Mouse (Mus musculus): Measurements from ENCODE around the gene Pard3b. TPM values are rescaled to one million over a fixed set of nuclear protein-coding genes. Genes with fewer than 3 reads are reported as not detected.

Gene Pard3b
- polyA plus RNA-seq, 1 experiment: not detected

GRCm38 (mm10) chr1:62071139-62071538 lies 432.5 kb downstream of the Pard3b start:
- 81% methylated on average over 7 of the region's 7 CpGs for WGBS
- H3K4me3 ChIP-seq (ENCODE audit: insufficient read depth, low read depth, low read length): no peak overlapping the region
- H3K27ac ChIP-seq (ENCODE audit: insufficient read depth, low read depth, low read length): no peak overlapping the region
- H3K4me1 ChIP-seq (ENCODE audit: control insufficient read depth, insufficient read depth, low read length): no peaks in the 10 kb centered on the region
- TF ChIP-seq POLR2A (IDR thresholded peaks at IDR 0.05; ENCODE audit: insufficient read depth, low read depth, low read length) (no peak), CTCF (IDR thresholded peaks at IDR 0.05; ENCODE audit: insufficient read depth, low read depth, low read length) (no peak)

DNA sequence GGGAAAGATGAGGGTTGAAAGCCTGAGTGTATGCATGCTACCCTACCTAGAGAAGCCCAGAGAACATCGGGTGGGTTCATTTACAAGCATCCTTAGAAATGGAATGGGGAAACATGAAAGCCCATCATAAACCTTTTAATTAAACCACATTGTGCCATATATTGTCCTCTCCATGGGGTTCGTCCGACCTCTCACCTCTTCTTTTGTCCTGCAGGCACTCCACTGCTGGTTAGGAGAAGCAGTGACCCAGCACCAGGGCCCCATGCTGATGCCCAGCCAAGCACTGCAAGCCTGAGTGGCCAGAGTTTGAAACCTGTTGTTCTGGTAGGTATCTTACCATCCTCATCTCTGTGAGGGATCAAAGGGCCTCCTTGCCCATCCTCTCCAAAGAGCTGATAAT lies 437.5 kb downstream of the Pard3b start:
- no peak overlapping the region for H3K4me3 ChIP-seq (ENCODE audit: insufficient read depth, low read depth, low read length)
- no peak for TF ChIP-seq POLR2A (IDR thresholded peaks at IDR 0.05; ENCODE audit: insufficient read depth, low read depth, low read length)
- no peak for TF ChIP-seq CTCF (IDR thresholded peaks at IDR 0.05; ENCODE audit: insufficient read depth, low read depth, low read length)
- H3K4me1 ChIP-seq (ENCODE audit: control insufficient read depth, insufficient read depth, low read length): no peaks in the 10 kb centered on the region
- no peak overlapping the region for H3K27ac ChIP-seq (ENCODE audit: insufficient read depth, low read depth, low read length)
- WGBS: 77% methylated on average over 3 of the region's 3 CpGs

DNA sequence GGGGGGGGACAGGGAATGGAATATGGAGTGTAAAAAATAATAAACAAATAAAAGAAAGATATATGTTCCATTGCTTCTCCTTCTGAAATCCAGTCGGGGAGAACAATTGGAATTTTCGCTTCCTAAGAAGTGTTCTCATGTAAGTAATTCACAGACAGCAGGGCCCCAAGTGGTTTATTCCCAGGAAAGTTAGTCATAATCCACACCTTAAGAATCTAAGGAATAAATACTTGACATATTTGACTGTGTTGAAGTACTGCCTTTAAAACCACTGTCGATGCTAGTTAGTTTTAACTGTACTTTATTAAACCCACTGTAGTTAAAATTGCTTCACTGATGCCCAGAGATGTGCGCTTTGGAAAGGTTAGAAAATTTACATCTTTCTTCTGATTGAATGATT lies 442.5 kb downstream of the Pard3b start:
- TF ChIP-seq CTCF (IDR thresholded peaks at IDR 0.05; ENCODE audit: insufficient read depth, low read depth, low read length) (no peak), POLR2A (IDR thresholded peaks at IDR 0.05; ENCODE audit: insufficient read depth, low read depth, low read length) (no peak)
- Histone ChIP-seq H3K4me1 (ENCODE audit: control insufficient read depth, insufficient read depth, low read length) (no peaks in the 10 kb centered on the region), H3K4me3 (ENCODE audit: insufficient read depth, low read depth, low read length) (no peak overlapping the region), H3K27ac (ENCODE audit: insufficient read depth, low read depth, low read length) (no peak overlapping the region)
- WGBS: 99% methylated on average over 4 of the region's 4 CpGs

DNA sequence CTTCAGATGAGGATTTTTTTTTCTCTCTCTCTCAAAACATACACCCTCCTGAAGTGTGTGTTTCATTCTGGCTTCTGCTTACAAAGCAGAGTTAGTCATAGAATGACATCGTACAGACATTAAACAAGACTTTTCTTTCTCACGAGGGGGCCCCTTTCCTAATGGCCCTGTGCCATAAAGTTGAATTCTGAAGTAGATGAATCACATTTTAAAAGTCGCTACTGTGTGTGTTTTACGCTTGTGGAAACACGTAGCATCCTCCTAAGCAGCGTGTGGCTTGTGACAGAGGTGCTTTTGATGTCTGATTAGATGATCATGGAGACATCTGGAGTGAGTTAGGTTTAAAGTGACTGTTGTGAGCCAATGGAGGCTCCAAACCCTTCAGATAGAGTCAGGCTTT lies 447.4 kb downstream of the Pard3b start:
- 74% methylated on average over 6 of the region's 6 CpGs for WGBS
- Histone ChIP-seq H3K4me1 (ENCODE audit: control insufficient read depth, insufficient read depth, low read length) (no peaks in the 10 kb centered on the region), H3K27ac (ENCODE audit: insufficient read depth, low read depth, low read length) (no peak overlapping the region), H3K4me3 (ENCODE audit: insufficient read depth, low read depth, low read length) (no peak overlapping the region)
- TF ChIP-seq POLR2A (IDR thresholded peaks at IDR 0.05; ENCODE audit: insufficient read depth, low read depth, low read length): no peak
- TF ChIP-seq CTCF (IDR thresholded peaks at IDR 0.05; ENCODE audit: insufficient read depth, low read depth, low read length): no peak

DNA sequence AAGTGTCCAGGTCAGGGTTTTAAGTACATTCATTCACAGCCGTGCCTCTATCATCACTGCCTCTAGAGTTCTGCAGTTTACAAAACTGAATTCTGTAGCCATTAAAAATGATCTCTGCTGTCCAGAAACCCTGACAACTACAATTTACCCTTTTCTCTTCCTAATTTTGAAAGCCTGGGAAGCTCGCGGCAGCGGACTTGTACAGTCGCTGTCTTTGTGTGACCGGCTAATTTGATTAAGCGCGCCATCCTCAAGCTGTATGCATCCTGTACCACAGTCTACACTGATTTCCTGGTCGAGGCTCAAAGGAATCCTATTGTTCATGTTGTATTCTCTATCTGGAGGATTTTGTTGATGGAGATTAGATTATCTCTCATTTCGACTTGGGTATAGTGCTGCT lies 448.8 kb downstream of the Pard3b start:
- Histone ChIP-seq H3K4me1 (ENCODE audit: control insufficient read depth, insufficient read depth, low read length) (no peaks in the 10 kb centered on the region), H3K4me3 (ENCODE audit: insufficient read depth, low read depth, low read length) (no peak overlapping the region), H3K27ac (ENCODE audit: insufficient read depth, low read depth, low read length) (no peak overlapping the region)
- TF ChIP-seq POLR2A (IDR thresholded peaks at IDR 0.05; ENCODE audit: insufficient read depth, low read depth, low read length) (no peak), CTCF (IDR thresholded peaks at IDR 0.05; ENCODE audit: insufficient read depth, low read depth, low read length) (no peak)
- 92% methylated on average over 10 of the region's 10 CpGs for WGBS

- 96% methylated on average over 7 of the region's 7 CpGs for WGBS
- Histone ChIP-seq H3K27ac (ENCODE audit: insufficient read depth, low read depth, low read length) (no peak overlapping the region), H3K4me1 (ENCODE audit: control insufficient read depth, insufficient read depth, low read length) (no peaks in the 10 kb centered on the region), H3K4me3 (ENCODE audit: insufficient read depth, low read depth, low read length) (no peak overlapping the region)
- no peak for TF ChIP-seq POLR2A (IDR thresholded peaks at IDR 0.05; ENCODE audit: insufficient read depth, low read depth, low read length)
- TF ChIP-seq CTCF (IDR thresholded peaks at IDR 0.05; ENCODE audit: insufficient read depth, low read depth, low read length): no peak
Measured at GRCm38 (mm10) chr1:62094885-62095284, 456.3 kb downstream of the Pard3b start.

DNA sequence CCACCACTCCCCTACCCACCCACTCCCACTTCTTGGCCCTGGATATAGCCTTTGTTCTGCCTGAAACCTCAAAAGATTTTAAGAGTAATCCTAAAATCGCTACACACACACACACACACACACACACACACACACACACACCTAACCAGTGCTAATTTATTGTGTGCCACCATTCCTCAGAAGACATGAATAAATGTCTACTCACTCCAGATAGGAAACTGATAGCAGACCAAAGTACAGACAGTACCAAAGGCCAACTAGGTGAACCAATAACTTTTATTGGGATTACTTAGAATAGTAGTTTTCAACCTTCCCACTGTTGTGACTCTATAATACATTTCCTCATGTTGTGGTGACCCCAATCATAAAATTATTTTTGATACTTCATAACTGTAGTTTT lies 483.8 kb downstream of the Pard3b start:
- 100% methylated on average over 1 of the region's 1 CpGs for WGBS
- TF ChIP-seq POLR2A (IDR thresholded peaks at IDR 0.05; ENCODE audit: insufficient read depth, low read depth, low read length) (no peak), CTCF (IDR thresholded peaks at IDR 0.05; ENCODE audit: insufficient read depth, low read depth, low read length) (no peak)

DNA sequence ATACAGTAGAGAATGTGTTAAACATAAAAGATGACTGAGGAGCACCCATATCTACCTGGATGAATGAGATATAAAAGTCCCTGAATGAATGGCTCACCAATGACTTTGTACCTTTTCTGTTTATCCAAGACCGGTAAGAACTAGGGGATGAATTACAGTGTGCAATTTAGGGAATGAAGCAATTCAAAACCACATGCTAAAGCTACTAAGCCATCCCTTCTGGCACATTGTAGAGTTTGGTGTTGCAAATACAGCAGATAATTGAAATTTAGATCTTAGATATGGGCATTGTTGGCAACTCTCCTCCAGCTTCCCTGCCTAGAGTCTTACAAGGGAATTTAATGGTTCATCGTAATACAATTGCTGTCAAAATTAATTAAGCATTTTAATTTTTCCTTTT lies 490.6 kb downstream of the Pard3b start:
- no peak for TF ChIP-seq POLR2A (IDR thresholded peaks at IDR 0.05; ENCODE audit: insufficient read depth, low read depth, low read length)
- TF ChIP-seq CTCF (IDR thresholded peaks at IDR 0.05; ENCODE audit: insufficient read depth, low read depth, low read length): no peak
- Histone ChIP-seq H3K4me1 (ENCODE audit: control insufficient read depth, insufficient read depth, low read length) (no peaks in the 10 kb centered on the region), H3K4me3 (ENCODE audit: insufficient read depth, low read depth, low read length) (no peak overlapping the region), H3K27ac (ENCODE audit: insufficient read depth, low read depth, low read length) (no peak overlapping the region)
- 94% methylated on average over 2 of the region's 2 CpGs for WGBS

More for the DNA sequence above, 483.8 kb downstream of the Pard3b start:
- Histone ChIP-seq H3K27ac (ENCODE audit: insufficient read depth, low read depth, low read length) (no peak overlapping the region), H3K4me3 (ENCODE audit: insufficient read depth, low read depth, low read length) (no peak overlapping the region), H3K4me1 (ENCODE audit: control insufficient read depth, insufficient read depth, low read length) (no peaks in the 10 kb centered on the region)

- TF ChIP-seq CTCF (IDR thresholded peaks at IDR 0.05; ENCODE audit: insufficient read depth, low read depth, low read length) (no peak), POLR2A (IDR thresholded peaks at IDR 0.05; ENCODE audit: insufficient read depth, low read depth, low read length) (no peak)
- Histone ChIP-seq H3K4me3 (ENCODE audit: insufficient read depth, low read depth, low read length) (no peak overlapping the region), H3K4me1 (ENCODE audit: control insufficient read depth, insufficient read depth, low read length) (no peaks in the 10 kb centered on the region), H3K27ac (ENCODE audit: insufficient read depth, low read depth, low read length) (no peak overlapping the region)
- 92% methylated on average over 4 of the region's 4 CpGs for WGBS
Measured at GRCm38 (mm10) chr1:62148134-62148533, 509.5 kb downstream of the Pard3b start.

- 89% methylated on average over 6 of the region's 6 CpGs for WGBS
- Histone ChIP-seq H3K4me3 (ENCODE audit: insufficient read depth, low read depth, low read length) (no peak overlapping the region), H3K27ac (ENCODE audit: insufficient read depth, low read depth, low read length) (no peak overlapping the region), H3K4me1 (ENCODE audit: control insufficient read depth, insufficient read depth, low read length) (no peaks in the 10 kb centered on the region)
- TF ChIP-seq POLR2A (IDR thresholded peaks at IDR 0.05; ENCODE audit: insufficient read depth, low read depth, low read length) (no peak), CTCF (IDR thresholded peaks at IDR 0.05; ENCODE audit: insufficient read depth, low read depth, low read length) (no peak)
Measured at GRCm38 (mm10) chr1:62148786-62149185, 510.2 kb downstream of the Pard3b start.
